Mouse (Mus musculus) olfactory bulb, adult 2 months (tissue): ENCODE data around the gene Fshr.

ENCODE experiments used
- CTCF ChIP-seq: fragments of 200-500 bp; IDR thresholded peaks from 2 replicates; pipeline ENCODE4 v1.5.1; 2012; ENCODE audit warnings: low read depth, mild to moderate bottlenecking, low read length, moderate library complexity; ENCODE audit not compliant: insufficient read depth
- POLR2A ChIP-seq: fragments of 200-500 bp; IDR thresholded peaks from 2 replicates; pipeline ENCODE4 v1.6.1; 2012; ENCODE audit warnings: mild to moderate bottlenecking, low read depth, low read length, moderate library complexity; ENCODE audit not compliant: insufficient read depth

DNA sequence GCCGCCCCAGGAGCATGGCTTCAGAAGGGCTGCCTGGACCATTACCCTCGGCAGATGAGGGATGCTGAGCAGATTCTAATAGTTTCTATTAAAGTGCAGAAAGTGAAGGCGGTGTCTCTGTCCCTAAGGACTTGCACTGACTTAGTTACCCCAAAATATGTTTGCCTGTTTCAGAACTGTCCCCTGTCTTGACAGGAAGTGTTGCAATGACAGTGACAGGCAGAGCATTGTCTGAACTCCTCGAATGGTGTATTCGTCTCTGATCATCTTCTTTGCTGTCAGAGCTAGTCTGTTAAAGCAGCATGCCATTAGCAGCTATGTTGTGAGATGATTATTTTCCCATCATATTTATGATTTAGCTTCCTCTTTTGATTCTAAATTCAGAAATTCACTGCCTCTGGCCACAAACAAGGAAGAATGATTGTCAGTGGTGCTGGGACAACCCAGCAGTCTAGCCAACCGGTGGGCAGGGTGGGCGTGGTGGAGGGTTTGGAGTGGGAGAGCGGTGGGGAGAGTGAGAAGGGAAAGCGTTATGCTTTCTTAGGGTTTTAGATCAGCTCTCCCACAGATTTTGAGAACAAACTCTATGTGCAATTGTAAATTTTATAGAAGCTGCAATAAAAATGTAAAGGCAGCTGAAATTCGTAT lies 219.6 kb downstream of the Fshr start:
- no peak for TF ChIP-seq CTCF
- TF ChIP-seq POLR2A, result no peak
